Mouse (Mus musculus) CH12.LX (cell line): ENCODE results near the gene Ugt1a2. TPM values are rescaled to one million over a fixed set of nuclear protein-coding genes. Genes with fewer than 3 reads are reported as not detected.

Experiments used
- DNase-seq: peaks from one replicate; pipeline ENCODE4 v3.0.0-alpha.2; 2013; ENCODE audit errors: extremely low read depth
- H3K27ac ChIP-seq: 2 replicates; pipeline ENCODE4 v1.5.1; 2012; ENCODE audit warnings: low read depth, mild to moderate bottlenecking, control low read depth, moderate library complexity; ENCODE audit not compliant: insufficient read depth
- H3K27me3 ChIP-seq: replicated peaks from 2 replicates; pipeline ENCODE3; 2012; ENCODE audit warnings: inconsistent platforms
- H3K36me3 ChIP-seq, 2 experiments: replicated peaks in 1 of 2; 2 replicates each; pipeline versions ENCODE3 to v1.6.1; 2012; ENCODE audit warnings: inconsistent platforms in 1 of 2, low read length in 1 of 2, mild to moderate bottlenecking in 1 of 2, mixed read lengths in 1 of 2, moderate library complexity in 1 of 2; ENCODE audit not compliant: control insufficient read depth in 1 of 2, insufficient read depth in 1 of 2
- H3K4me1 ChIP-seq, 2 experiments: 2 replicates each; pipeline ENCODE4 v1.6.1; 2012; ENCODE audit warnings: inconsistent platforms in 1 of 2, moderate library complexity in 1 of 2; ENCODE audit not compliant: insufficient read depth in 2 of 2, control insufficient read depth in 1 of 2
- H3K4me2 ChIP-seq: 2 replicates; pipeline ENCODE4 v1.6.1; 2012; ENCODE audit warnings: low read depth, mild to moderate bottlenecking, control low read depth; ENCODE audit not compliant: poor library complexity, insufficient read depth, severe bottlenecking
- H3K4me3 ChIP-seq, 3 experiments: fragments of 150-350 bp in 1 of 3; sonication (generic) in 1 of 3; replicated peaks in 1 of 3; 2 replicates each; pipeline versions ENCODE3 to v1.5.1; 2011 to 2012; ENCODE audit warnings: low read depth in 2 of 3, low read length in 2 of 3, mild to moderate bottlenecking in 2 of 3, moderate library complexity in 2 of 3, control low read depth in 1 of 3, improper control_type of control experiment in 1 of 3, inconsistent platforms in 1 of 3, mixed read lengths in 1 of 3; ENCODE audit not compliant: poor library complexity in 1 of 3
- H3K79me2 ChIP-seq: replicated peaks from 2 replicates; pipeline ENCODE4 v1.6.1; 2012; ENCODE audit warnings: mild to moderate bottlenecking, moderate library complexity; ENCODE audit not compliant: control insufficient read depth, poor library complexity, insufficient read depth, severe bottlenecking; ENCODE audit errors: extremely low read depth
- H3K9ac ChIP-seq: 2 replicates; pipeline ENCODE4 v1.6.1; 2012; ENCODE audit warnings: low read depth, mild to moderate bottlenecking, control low read depth, moderate library complexity; ENCODE audit not compliant: insufficient read depth
- H3K9me3 ChIP-seq: replicated peaks from 2 replicates; pipeline ENCODE3; 2012; ENCODE audit warnings: low read length, inconsistent platforms, mixed read lengths
- CHD1 ChIP-seq: IDR thresholded peaks from 2 replicates; pipeline ENCODE4 v1.6.1; 2012; ENCODE audit warnings: low read depth, low read length, improper control_type of control experiment, inconsistent platforms
- CHD2 ChIP-seq: IDR thresholded peaks from 2 replicates; pipeline ENCODE4 v1.6.1; 2011; ENCODE audit warnings: low read length, improper control_type of control experiment
- CTCF ChIP-seq, 2 experiments: IDR thresholded peaks in 1 of 2; conservative IDR thresholded peaks in 1 of 2; 2 replicates each; pipeline ENCODE4 v1.5.1; 2011 to 2012; ENCODE audit warnings: low read depth in 2 of 2, low read length in 2 of 2, improper control_type of control experiment in 1 of 2, inconsistent platforms in 1 of 2, mild to moderate bottlenecking in 1 of 2, moderate library complexity in 1 of 2
- ELF1 ChIP-seq: IDR thresholded peaks from 2 replicates; pipeline ENCODE4 v1.6.1; 2014; ENCODE audit warnings: low read depth, mild to moderate bottlenecking, inconsistent platforms, low read length, improper control_type of control experiment
- EP300 ChIP-seq: IDR thresholded peaks from 2 replicates; pipeline ENCODE4 v1.6.1; 2011; ENCODE audit warnings: low read length, improper control_type of control experiment
- HCFC1 ChIP-seq: IDR thresholded peaks from 2 replicates; pipeline ENCODE4 v1.6.1; 2012; ENCODE audit warnings: low read depth, mild to moderate bottlenecking, inconsistent platforms, low read length, improper control_type of control experiment
- IRF4 ChIP-seq: IDR thresholded peaks from 2 replicates; pipeline ENCODE4 v1.6.1; 2014; ENCODE audit warnings: low read depth, mild to moderate bottlenecking, inconsistent platforms, low read length, improper control_type of control experiment
- JUND ChIP-seq: conservative IDR thresholded peaks from 2 replicates; pipeline ENCODE4 v1.6.1; 2011; ENCODE audit warnings: low read depth, low read length, improper control_type of control experiment
- MAFK ChIP-seq: IDR thresholded peaks from 2 replicates; pipeline ENCODE4 v1.6.1; 2011; ENCODE audit warnings: low read length, improper control_type of control experiment; ENCODE audit not compliant: insufficient replicate concordance
- MEF2A ChIP-seq: IDR thresholded peaks from 2 replicates; pipeline ENCODE4 v1.6.1; 2014; ENCODE audit warnings: low read depth, mild to moderate bottlenecking, inconsistent platforms, low read length, improper control_type of control experiment, borderline replicate concordance
- MXI1 ChIP-seq: IDR thresholded peaks from 2 replicates; pipeline ENCODE4 v1.6.1; 2011; ENCODE audit warnings: mild to moderate bottlenecking, low read depth, low read length, improper control_type of control experiment
- MYC ChIP-seq: IDR thresholded peaks from 2 replicates; pipeline ENCODE4 v1.6.1; 2011; ENCODE audit warnings: low read depth, mild to moderate bottlenecking, improper control_type of control experiment, low read length
- NRF1 ChIP-seq: IDR thresholded peaks from 2 replicates; pipeline ENCODE4 v1.6.1; 2014; ENCODE audit warnings: low read depth, mild to moderate bottlenecking, inconsistent platforms, low read length, improper control_type of control experiment, moderate library complexity
- PAX5 ChIP-seq: IDR thresholded peaks from 2 replicates; pipeline ENCODE4 v1.6.1; 2012; ENCODE audit warnings: low read length, inconsistent platforms, mixed read lengths
- POLR2AphosphoS2 ChIP-seq: IDR thresholded peaks from 2 replicates; pipeline ENCODE4 v1.6.1; 2011; ENCODE audit warnings: low read depth, low read length, improper control_type of control experiment
- RAD21 ChIP-seq: IDR thresholded peaks from 2 replicates; pipeline ENCODE4 v1.6.1; 2011; ENCODE audit warnings: low read depth, mild to moderate bottlenecking, low read length, improper control_type of control experiment, moderate library complexity
- RCOR1 ChIP-seq: conservative IDR thresholded peaks from 2 replicates; pipeline ENCODE4 v1.6.1; 2012; ENCODE audit warnings: low read depth, mild to moderate bottlenecking, inconsistent platforms, low read length, improper control_type of control experiment
- SIN3A ChIP-seq: IDR thresholded peaks from 2 replicates; pipeline ENCODE4 v1.6.1; 2012; ENCODE audit warnings: low read length, improper control_type of control experiment, inconsistent platforms
- TBP ChIP-seq: conservative IDR thresholded peaks from 2 replicates; pipeline ENCODE4 v1.6.1; 2011; ENCODE audit warnings: low read depth, low read length, improper control_type of control experiment
- UBTF ChIP-seq: IDR thresholded peaks from 2 replicates; pipeline ENCODE4 v1.6.1; 2012; ENCODE audit warnings: low read depth, mild to moderate bottlenecking, inconsistent platforms, low read length, improper control_type of control experiment, moderate library complexity
- USF1 ChIP-seq: IDR thresholded peaks from 2 replicates; pipeline ENCODE4 v1.6.1; 2014; ENCODE audit warnings: low read depth, mild to moderate bottlenecking, inconsistent platforms, low read length, improper control_type of control experiment
- ZC3H11A ChIP-seq: IDR thresholded peaks from 2 replicates; pipeline ENCODE4 v1.6.1; 2012; ENCODE audit warnings: low read depth, mild to moderate bottlenecking, inconsistent platforms, low read length, improper control_type of control experiment
- ZMIZ1 ChIP-seq: IDR thresholded peaks from 2 replicates; pipeline ENCODE4 v1.6.1; 2012; ENCODE audit warnings: low read depth, mild to moderate bottlenecking, inconsistent platforms, low read length, improper control_type of control experiment
- ZNF384 ChIP-seq: IDR thresholded peaks from 2 replicates; pipeline ENCODE4 v1.6.1; 2012; ENCODE audit warnings: low read depth, low read length, improper control_type of control experiment, inconsistent platforms
- dilution Hi-C: fragments of 300-500 bp; cut with MboI; formaldehyde crosslinking; loops from 2 replicates; pipeline ENCODE4 v1.14.3; 2020; ENCODE audit warnings: low sequenced_read_pairs; ENCODE audit not compliant: extremely low pct_unique_long_range_greater_than_20kb, extremely low pct_ligation_motif_present
- in situ Hi-C: fragments of 300-500 bp; cut with MboI; formaldehyde crosslinking; loops from 3 replicates; pipeline ENCODE4 v1.14.3; 2019; ENCODE audit warnings: low sequenced_read_pairs, low pct_ligation_motif_present, low pct_unique_long_range_greater_than_20kb, mixed read lengths
- polyA plus RNA-seq: library from polyadenylated mRNA; unstranded; fragments of >175 nt; gene quantifications from 2 replicates; pipeline ENCODE4 v1.2.1, GENCODE M21; 2012; ENCODE audit warnings: low read depth; ENCODE audit not compliant: insufficient read length
- total RNA-seq, 2 experiments: library from RNA; depleted of rRNA; stranded (reverse); fragments of 300-350 nt in 1 of 2; fragments of >200 nt in 1 of 2; gene quantifications; 2 replicates each; pipeline ENCODE4 v1.2.3; 2012 to 2014

Gene Ugt1a2
- total and polyA plus RNA-seq, 3 experiments, result not detected

- DNase-seq, result no peak
- Histone ChIP-seq H3K9me3 (peaks cover 78% of the 10 kb centered on the region), H3K27ac (no peak overlapping the region), H3K4me1 (no peaks in the 10 kb centered on the region), H3K79me2 (no peaks in the 10 kb centered on the region), H3K4me2 (no peak overlapping the region), H3K36me3 (no peaks in the 10 kb centered on the region), H3K27me3 (peaks cover 23% of the 10 kb centered on the region), H3K4me3 (no peak overlapping the region), H3K9ac (no peak overlapping the region)
- TF ChIP-seq JUND (no peak), ZC3H11A (no peak), SIN3A (no peak), EP300 (no peak), NRF1 (no peak), POLR2AphosphoS2 (no peak), CHD1 (no peak), UBTF (no peak), MYC (no peak), ELF1 (no peak), TBP (no peak), ZNF384 (no peak)
- in situ Hi-C loops (no loop called here), dilution Hi-C loops (no loop called here)
Measured at GRCm38 (mm10) chr1:88233421-88234247, 33.2 kb downstream of the Ugt1a2 start.

- no peak for TF ChIP-seq MXI1
- TF ChIP-seq ZMIZ1, result no peak
- TF ChIP-seq SIN3A, result no peak
- TF ChIP-seq PAX5, result no peak
- no peak for TF ChIP-seq JUND
- TF ChIP-seq MEF2A, result no peak
- no peak for TF ChIP-seq CTCF (conservative IDR thresholded peaks at IDR 0.05 in 1 of 2, IDR thresholded peaks at IDR 0.05 in 1 of 2; ENCODE audit: low read depth in 2 of 2, low read length in 2 of 2)
- TF ChIP-seq POLR2AphosphoS2, result no peak
- TF ChIP-seq HCFC1, result no peak
- TF ChIP-seq RCOR1, result no peak
- no peak for TF ChIP-seq IRF4
- TF ChIP-seq MAFK, result no peak
- no peak for TF ChIP-seq RAD21
- TF ChIP-seq ELF1, result no peak
- TF ChIP-seq UBTF, result no peak
- no peak for TF ChIP-seq USF1
- TF ChIP-seq CHD2, result no peak
- Histone ChIP-seq H3K9me3 (peaks cover 84% of the 10 kb centered on the region), H3K27ac (no peak overlapping the region), H3K27me3 (peaks cover 29% of the 10 kb centered on the region), H3K4me1 (no peaks in the 10 kb centered on the region), H3K4me3 (no peak overlapping the region), H3K36me3 (no peaks in the 10 kb centered on the region), H3K79me2 (no peaks in the 10 kb centered on the region), H3K4me2 (no peak overlapping the region), H3K9ac (no peak overlapping the region)
- in situ Hi-C loops (no loop called here), dilution Hi-C loops (no loop called here)
- no peak for DNase-seq
Measured at GRCm38 (mm10) chr1:88234248-88234610, 33.8 kb downstream of the Ugt1a2 start.
